Mouse (Mus musculus) c-Kit-positive CD71-positive TER-119-negative erythroid progenitor cells, embryonic 14.5 days (primary cell): ENCODE measurements around the gene Slc26a3.

ENCODE experiments used
- DNase-seq: peaks from one replicate; pipeline ENCODE4 v3.0.0-alpha.2; 2013; ENCODE audit warnings: low read depth

Gene Slc26a3

DNA sequence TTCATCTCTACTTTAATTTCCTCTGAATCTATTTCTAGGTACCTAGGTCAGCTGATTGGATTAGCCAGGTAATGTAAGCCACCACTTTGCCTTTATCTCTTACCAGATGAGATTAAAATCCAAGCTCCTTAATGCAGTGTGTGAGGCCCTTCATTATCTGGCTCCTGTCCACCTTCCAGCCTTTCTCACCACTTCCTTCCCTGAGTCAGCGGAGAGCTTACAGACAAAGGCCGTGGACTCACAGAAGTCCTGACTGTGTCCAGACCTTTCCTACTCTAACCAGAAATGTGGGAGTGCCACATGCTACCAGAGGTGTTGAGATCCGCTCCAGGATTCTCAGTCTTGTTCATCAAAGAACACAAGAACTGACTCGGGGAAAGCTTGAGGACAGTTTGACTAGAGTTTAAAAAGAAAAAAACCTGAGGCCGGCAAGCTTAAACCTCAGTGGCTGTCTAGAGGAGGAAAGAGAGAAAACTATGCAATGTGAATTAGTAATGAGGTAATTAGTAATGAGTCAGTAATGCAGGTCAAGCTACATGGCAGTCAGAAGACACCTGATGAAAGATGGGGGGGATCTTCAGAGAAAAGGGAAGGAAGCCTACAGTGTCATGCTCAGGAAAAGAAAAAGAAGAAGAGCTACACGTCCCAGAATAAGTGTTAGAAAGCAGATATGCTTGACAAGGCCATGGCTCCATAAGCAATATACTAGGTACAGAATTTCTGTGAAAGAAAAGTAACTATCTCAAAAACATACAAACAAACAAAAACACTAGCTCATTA, 123.2 kb downstream of the Slc26a3 start:
- DNase-seq, result no peak

DNA sequence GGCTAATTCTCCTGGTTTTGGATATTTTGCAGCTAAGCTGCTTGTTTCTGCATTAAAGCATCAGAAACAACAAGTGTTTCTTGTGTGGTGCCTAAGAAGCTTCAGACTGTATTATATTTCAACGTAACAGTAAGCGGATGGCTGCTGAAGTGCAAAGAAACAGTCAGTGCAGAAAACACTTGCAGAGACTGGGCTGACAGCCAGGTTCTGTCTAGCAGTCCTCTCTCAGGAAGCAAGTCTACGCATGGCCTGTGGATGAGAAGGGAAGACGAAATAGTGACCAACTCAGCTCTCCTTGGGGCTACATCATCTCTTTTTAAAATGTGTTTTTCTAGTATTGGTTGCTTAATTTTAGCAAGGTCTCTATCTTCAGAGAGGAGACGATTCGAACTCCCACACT, 129.4 kb downstream of the Slc26a3 start:
- DNase-seq, result no peak

DNA sequence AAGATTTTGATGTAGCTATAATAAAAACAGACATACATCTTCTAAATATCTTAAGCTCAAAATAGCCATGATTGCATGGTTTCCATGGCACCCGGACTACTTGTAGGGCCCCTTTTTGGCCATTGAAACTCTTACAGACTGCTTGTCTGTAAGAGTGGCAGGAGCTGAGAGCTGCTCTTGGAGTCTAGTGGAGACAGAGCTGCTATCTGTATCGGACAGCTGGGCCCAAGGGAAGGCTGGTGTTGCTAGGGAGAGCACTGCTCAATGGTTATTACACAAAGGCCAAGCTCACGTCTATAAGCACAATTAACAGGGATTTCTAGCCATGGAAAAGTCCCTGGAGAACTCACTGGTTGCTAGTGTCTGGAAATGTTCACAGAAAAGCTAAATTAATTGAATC, 130.7 kb downstream of the Slc26a3 start:
- DNase-seq, result no peak
